Mouse (Mus musculus) myocyte (in vitro differentiated cells): ENCODE data around the gene 6030458C11Rik. TPM values are rescaled to one million over a fixed set of nuclear protein-coding genes. Genes with fewer than 3 reads are reported as not detected.

ENCODE experiments used
- H3K27me3 ChIP-seq: one replicate; pipeline ENCODE4 v1.6.1; 2011; ENCODE audit not compliant: control insufficient read depth, insufficient read depth, insufficient read length
- H3K36me3 ChIP-seq: one replicate; pipeline ENCODE4 v1.6.1; 2011; ENCODE audit not compliant: control insufficient read depth, insufficient read depth
- H3K4me2 ChIP-seq: one replicate; pipeline ENCODE4 v1.6.1; 2011; ENCODE audit warnings: low read depth, control low read depth
- H3K4me3 ChIP-seq: one replicate; pipeline ENCODE4 v1.5.1; 2011; ENCODE audit warnings: mild to moderate bottlenecking, control low read depth, moderate library complexity
- H3K79me2 ChIP-seq: one replicate; pipeline ENCODE4 v1.6.1; 2011; ENCODE audit not compliant: control insufficient read depth, insufficient read depth
- H3ac ChIP-seq: one replicate; pipeline ENCODE4 v1.6.1; 2011; ENCODE audit not compliant: control insufficient read depth, insufficient read length
- CEBPB ChIP-seq: IDR thresholded peaks from 2 replicates; pipeline ENCODE4 v1.6.1; 2011; ENCODE audit warnings: mild to moderate bottlenecking, moderate library complexity; ENCODE audit not compliant: poor library complexity, insufficient read depth, severe bottlenecking
- E2F4 ChIP-seq: IDR thresholded peaks from one replicate; pipeline ENCODE4 v1.6.1; 2011; ENCODE audit warnings: mild to moderate bottlenecking, control low read depth, moderate library complexity; ENCODE audit not compliant: insufficient read depth
- MAX ChIP-seq: IDR thresholded peaks from one replicate; pipeline ENCODE4 v1.6.1; 2011; ENCODE audit warnings: low read depth, mild to moderate bottlenecking, control low read depth
- MYOD1 ChIP-seq, 3 experiments: IDR thresholded peaks; one replicate each; pipeline ENCODE4 v1.6.1; 2011; ENCODE audit warnings: control low read depth in 2 of 3, low read depth in 2 of 3, mild to moderate bottlenecking in 2 of 3, moderate library complexity in 1 of 3; ENCODE audit not compliant: insufficient read length in 2 of 3, control insufficient read depth in 1 of 3
- MYOG ChIP-seq, 3 experiments: IDR thresholded peaks; one replicate each; pipeline ENCODE4 v1.6.1; 2011; ENCODE audit warnings: control low read depth in 2 of 3, low read depth in 2 of 3, mild to moderate bottlenecking in 2 of 3; ENCODE audit not compliant: insufficient read length in 2 of 3, control insufficient read depth in 1 of 3, insufficient read depth in 1 of 3
- POLR2A ChIP-seq: IDR thresholded peaks from one replicate; pipeline ENCODE4 v1.6.1; 2011; ENCODE audit warnings: low read depth, mild to moderate bottlenecking, control low read depth, moderate library complexity; ENCODE audit not compliant: insufficient read length
- POLR2AphosphoS2 ChIP-seq: IDR thresholded peaks from one replicate; pipeline ENCODE4 v1.6.1; 2011; ENCODE audit warnings: low read depth, control low read depth; ENCODE audit not compliant: insufficient read length
- REST ChIP-seq: IDR thresholded peaks from one replicate; pipeline ENCODE4 v1.6.1; 2011; ENCODE audit warnings: mild to moderate bottlenecking, control low read depth, moderate library complexity; ENCODE audit not compliant: insufficient read depth, insufficient read length
- SRF ChIP-seq: IDR thresholded peaks from one replicate; pipeline ENCODE4 v1.6.1; 2011; ENCODE audit warnings: low read depth; ENCODE audit not compliant: control insufficient read depth, insufficient read length
- TCF12 ChIP-seq: IDR thresholded peaks from one replicate; pipeline ENCODE4 v1.6.1; 2011; ENCODE audit warnings: mild to moderate bottlenecking, control low read depth; ENCODE audit not compliant: poor library complexity, insufficient read depth, severe bottlenecking
- TCF3 ChIP-seq: IDR thresholded peaks from one replicate; pipeline ENCODE4 v1.6.1; 2011; ENCODE audit warnings: low read depth, control low read depth; ENCODE audit not compliant: insufficient read length
- USF1 ChIP-seq: IDR thresholded peaks from one replicate; pipeline ENCODE4 v1.6.1; 2011; ENCODE audit warnings: low read depth, mild to moderate bottlenecking, control low read depth, moderate library complexity
- polyA plus RNA-seq: library from polyadenylated mRNA; unstranded; fragments of >200 nt; fragmentation: generic; extraction: Trizol; gene quantifications from one replicate; pipeline ENCODE4 v1.2.1, GENCODE M21; 2012; ENCODE audit warnings: missing spikeins

The 6030458C11Rik gene
- polyA plus RNA-seq, 1 experiment, result 12.7 TPM

DNA sequence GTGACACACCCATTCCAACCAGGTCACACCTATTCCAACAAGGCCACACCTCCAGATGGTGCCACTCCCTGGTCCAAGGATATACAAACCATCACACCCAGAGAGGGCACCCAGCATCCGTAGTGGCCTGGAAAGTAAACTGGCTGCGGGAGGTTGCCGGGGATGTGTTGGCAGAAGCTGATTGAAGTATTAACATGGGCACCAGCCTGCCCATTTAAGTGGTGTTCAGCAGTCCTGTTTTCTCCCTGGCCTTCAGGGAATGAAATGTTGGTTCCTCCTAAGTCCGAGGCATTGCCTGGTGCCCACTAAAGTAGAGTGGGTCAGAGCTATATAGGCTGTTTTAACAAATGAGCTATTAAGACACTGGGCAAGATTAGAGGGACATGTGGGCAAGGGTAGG is 8.2 kb upstream of the 6030458C11Rik start:
- Histone ChIP-seq H3K36me3 (peaks cover 40% of the 10 kb centered on the region), H3ac (no peak overlapping the region), H3K4me3 (no peak overlapping the region), H3K27me3 (no peaks in the 10 kb centered on the region), H3K4me2 (no peak overlapping the region), H3K79me2 (no peaks in the 10 kb centered on the region)
- TF ChIP-seq CEBPB, result no peak
- no peak for TF ChIP-seq MYOG (IDR thresholded peaks at IDR 0.05; ENCODE audit: control insufficient read depth in 1 of 3, insufficient read depth in 1 of 3, insufficient read length in 2 of 3, low read depth in 2 of 3)

- no peak for TF ChIP-seq REST
- no peak for TF ChIP-seq TCF3
- no peak for TF ChIP-seq CEBPB
- TF ChIP-seq USF1, result no peak
- no peak for TF ChIP-seq MYOG (IDR thresholded peaks at IDR 0.05; ENCODE audit: control insufficient read depth in 1 of 3, insufficient read depth in 1 of 3, insufficient read length in 2 of 3, low read depth in 2 of 3)
- no peak for TF ChIP-seq POLR2A
- TF ChIP-seq POLR2AphosphoS2, result no peak
- TF ChIP-seq SRF, result no peak
- TF ChIP-seq MAX, result no peak
- no peak for TF ChIP-seq E2F4
- TF ChIP-seq MYOD1 (IDR thresholded peaks at IDR 0.05; ENCODE audit: control insufficient read depth in 1 of 3, insufficient read length in 2 of 3, low read depth in 2 of 3), result no peak
- no peak for TF ChIP-seq TCF12
- no peaks in the 10 kb centered on the region for H3K27me3 ChIP-seq
- H3K36me3 ChIP-seq, result peaks cover 21% of the 10 kb centered on the region
- H3K4me2 ChIP-seq, result no peak overlapping the region
- no peak overlapping the region for H3ac ChIP-seq
- no peak overlapping the region for H3K4me3 ChIP-seq
- peaks cover 16% of the 10 kb centered on the region for H3K79me2 ChIP-seq
Measured at GRCm38 (mm10) chr15:12829878-12830277, 5.4 kb upstream of the 6030458C11Rik start.

DNA sequence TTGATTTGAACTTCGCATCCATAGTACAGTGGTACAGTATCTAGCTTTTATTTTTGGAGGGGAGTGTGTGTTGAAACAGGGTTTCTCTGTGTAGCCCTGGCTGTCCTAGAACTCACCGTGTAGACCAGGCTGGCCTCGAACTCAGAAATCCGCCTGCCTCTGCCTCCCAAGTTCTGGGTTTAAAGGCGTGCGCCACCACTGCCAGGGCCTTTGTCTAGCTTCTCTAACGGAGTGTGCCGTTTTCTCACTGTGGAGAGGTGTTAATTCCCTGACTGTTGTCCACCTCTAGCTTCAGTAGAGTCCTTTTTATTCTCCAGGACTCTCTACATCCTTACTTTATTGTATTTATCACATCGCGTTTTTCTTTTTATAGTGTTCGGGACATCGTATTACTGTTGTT is 959 bp upstream of the 6030458C11Rik start:
- Histone ChIP-seq H3K4me3 (peak overlapping the region; percentile 90), H3K4me2 (peak overlapping the region; percentile 89), H3K36me3 (peaks cover 29% of the 10 kb centered on the region), H3K79me2 (peaks cover 31% of the 10 kb centered on the region), H3ac (peak overlapping the region; percentile 82), H3K27me3 (no peaks in the 10 kb centered on the region)
- TF ChIP-seq MYOG (IDR thresholded peaks at IDR 0.05; ENCODE audit: control insufficient read depth in 1 of 3, insufficient read depth in 1 of 3, insufficient read length in 2 of 3, low read depth in 2 of 3) (no peak), POLR2A (no peak), POLR2AphosphoS2 (no peak), CEBPB (no peak), MYOD1 (IDR thresholded peaks at IDR 0.05; ENCODE audit: control insufficient read depth in 1 of 3, insufficient read length in 2 of 3, low read depth in 2 of 3) (no peak), REST (no peak), MAX (no peak), TCF12 (no peak), USF1 (no peak), SRF (no peak), TCF3 (no peak)

DNA sequence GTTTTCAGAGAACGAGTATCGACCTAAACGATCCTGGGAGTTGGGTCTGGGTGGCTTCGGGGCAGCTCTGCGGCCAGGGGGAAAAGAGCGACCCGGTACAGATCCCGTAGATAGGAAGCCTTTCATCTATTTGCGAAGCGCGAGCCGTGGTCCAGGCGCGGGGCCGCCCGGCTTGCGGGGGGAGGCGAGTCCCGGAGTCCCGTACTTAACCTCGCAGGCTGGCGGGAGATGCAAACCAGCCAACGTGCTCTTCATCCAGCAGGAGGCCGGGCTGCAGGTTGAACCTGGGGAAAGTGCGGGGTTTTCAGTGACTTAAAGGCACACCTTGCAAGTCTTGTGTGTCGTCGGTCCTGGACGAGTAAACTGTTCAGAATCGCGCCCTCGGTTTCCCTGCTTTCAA is 516 bp upstream of the 6030458C11Rik start:
- peaks cover 31% of the 10 kb centered on the region for H3K36me3 ChIP-seq
- H3K79me2 ChIP-seq, result peaks cover 31% of the 10 kb centered on the region
- peak overlapping the region; percentile 90 for H3K4me3 ChIP-seq
- H3K4me2 ChIP-seq, result peak overlapping the region; percentile 89
- no peak for TF ChIP-seq SRF
- H3ac ChIP-seq, result peak overlapping the region; percentile 82
- no peaks in the 10 kb centered on the region for H3K27me3 ChIP-seq

GRCm38 (mm10) chr15:12823455-12824119 is 862 bp downstream of the 6030458C11Rik start:
- Histone ChIP-seq H3K27me3 (no peaks in the 10 kb centered on the region), H3K36me3 (peaks cover 30% of the 10 kb centered on the region), H3K79me2 (peaks cover 31% of the 10 kb centered on the region), H3ac (peak overlapping the region; percentile 82), H3K4me2 (peak overlapping the region; percentile 90), H3K4me3 (peak overlapping the region; percentile 90)
- no peak for TF ChIP-seq POLR2A
- no peak for TF ChIP-seq SRF
- TF ChIP-seq REST, result no peak
- TF ChIP-seq USF1, result no peak
- no peak for TF ChIP-seq TCF12
- TF ChIP-seq MAX, result no peak
- no peak for TF ChIP-seq E2F4
